ENCODE assay signal across 23 mouse cellular contexts in genomic region chr6:90813526-90813925, GRCm38 (mm10).
DNase-seq lines count a peak whose midpoint lies in the region; ATAC-seq and TF ChIP-seq lines count a peak whose summit lies in the region.
"Had no signal": no experiment of that assay in that cellular context is flagged by ENCODE, and none has a peak within 500 bp of the region (broad histone marks: within the 10 kb centered on the region; RNA-seq: fewer than 3 reads in every experiment).

No protein-coding gene starts in this region.

- H3K27ac ChIP-seq in hindbrain, embryonic 13.5 days: 0 out of 2 replicates have a peak overlapping the region, but pooled peaks have one; percentile 5
- H3K27ac ChIP-seq in hindbrain, embryonic 11.5 days (ENCODE audit: low read depth, low read length): no peak overlapping the region
- peak overlapping the region; percentile 40; the same call in 1 of the 2 replicates for H3K27ac ChIP-seq in layer of hippocampus, adult 2 months
- H3K27ac ChIP-seq: forebrain, embryonic 10.5 days; forebrain, embryonic 13.5 days; heart, embryonic 15.5 days; hindbrain, embryonic 10.5 days had no signal

- ATAC-seq in hindbrain, embryonic 13.5 days (ENCODE audit: low FRiP score): no peak
- no peak for ATAC-seq in hindbrain, embryonic 11.5 days (ENCODE audit: low FRiP score)
- ATAC-seq: CD4-positive, CD25-positive, alpha-beta regulatory T cell, adult 4 months; forebrain, embryonic 13.5 days; hindbrain, embryonic 16.5 days; inflammation-experienced regulatory T-cells, adult 6 months; intestine, embryonic 16.5 days had no signal

- WGBS in hindbrain, embryonic 13.5 days: 86% methylated on average over 1 of the region's 1 CpGs
- 79% methylated on average over 1 of the region's 1 CpGs for WGBS in hindbrain, embryonic 11.5 days

- 0 out of 2 replicates have a peak, but pooled peaks have one; percentile 16 for TF ChIP-seq CTCF in layer of hippocampus, adult 2 months (conservative IDR thresholded peaks at IDR 0.05)

- H3K27me3 ChIP-seq in hindbrain, embryonic 13.5 days: no peaks in the 10 kb centered on the region
- no peaks in the 10 kb centered on the region for H3K27me3 ChIP-seq in hindbrain, embryonic 11.5 days (ENCODE audit: control insufficient read depth, insufficient read depth, low read length)
- H3K27me3 ChIP-seq: forebrain, embryonic 13.5 days; heart, embryonic 15.5 days had no signal

- no peak overlapping the region for H3K4me3 ChIP-seq in hindbrain, embryonic 13.5 days
- no peak overlapping the region for H3K4me3 ChIP-seq in hindbrain, embryonic 11.5 days (ENCODE audit: low read depth, low read length)
- H3K4me3 ChIP-seq in layer of hippocampus, adult 2 months: no peak overlapping the region
- H3K4me3 ChIP-seq: forebrain, embryonic 10.5 days; forebrain, embryonic 13.5 days; heart, embryonic 12.5 days; heart, embryonic 15.5 days; hindbrain, embryonic 10.5 days had no signal

- DNase-seq in cerebellum, adult 9-10 months: peak; percentile 61
- DNase-seq in cerebellum, postnatal 36 days: no peak
- no peak for DNase-seq in hindbrain, embryonic 11.5 days (ENCODE audit: low spot score)
- no peak for DNase-seq in layer of hippocampus, adult 2 months (ENCODE audit: low spot score in 2 of 2)
- no peak for DNase-seq in layer of hippocampus, adult 11-12 months (ENCODE audit: low spot score)
- DNase-seq in ovary, postnatal 36 days (ENCODE audit: low spot score): peak; percentile 9
- DNase-seq in ovary, postnatal 10 days (ENCODE audit: low spot score): no peak
- DNase-seq: adrenal gland, adult 2 months; adrenal gland, postnatal 14 days; gastrocnemius, postnatal 25 days; heart, adult 18-20 months; heart, postnatal 10 days; heart, postnatal 36 days had no signal

- peaks cover 35% of the 10 kb centered on the region for H3K4me1 ChIP-seq in hindbrain, embryonic 13.5 days (replicated peaks)
- peaks cover 7% of the 10 kb centered on the region for H3K4me1 ChIP-seq in hindbrain, embryonic 11.5 days (replicated peaks; ENCODE audit: control insufficient read depth, insufficient read depth, low read length)

- no peak overlapping the region for H3K4me2 ChIP-seq in hindbrain, embryonic 13.5 days
- H3K4me2 ChIP-seq in hindbrain, embryonic 11.5 days (replicated peaks; ENCODE audit: low read depth, low read length): no peak overlapping the region
- H3K4me2 ChIP-seq: forebrain, embryonic 13.5 days; heart, embryonic 12.5 days; heart, embryonic 15.5 days had no signal

- no peak overlapping the region for H3K9ac ChIP-seq in hindbrain, embryonic 13.5 days
- H3K9ac ChIP-seq in hindbrain, embryonic 11.5 days (ENCODE audit: low read depth, low read length): no peak overlapping the region
- H3K9ac ChIP-seq: forebrain, embryonic 13.5 days; heart, embryonic 12.5 days; heart, embryonic 15.5 days had no signal

- no peaks in the 10 kb centered on the region for H3K9me3 ChIP-seq in hindbrain, embryonic 13.5 days
- no peaks in the 10 kb centered on the region for H3K9me3 ChIP-seq in hindbrain, embryonic 11.5 days (ENCODE audit: control insufficient read depth, low read length)
- H3K9me3 ChIP-seq: forebrain, embryonic 10.5 days; forebrain, embryonic 13.5 days; heart, embryonic 12.5 days; heart, embryonic 15.5 days; hindbrain, embryonic 10.5 days had no signal

- no peaks in the 10 kb centered on the region for H3K36me3 ChIP-seq in hindbrain, embryonic 13.5 days
- no peaks in the 10 kb centered on the region for H3K36me3 ChIP-seq in hindbrain, embryonic 11.5 days (ENCODE audit: control insufficient read depth, insufficient read depth, low read length)
- H3K36me3 ChIP-seq: forebrain, embryonic 10.5 days; heart, embryonic 12.5 days; heart, embryonic 15.5 days; hindbrain, embryonic 10.5 days had no signal

Comparison
In these comparisons a context has a peak if more than half of its experiments do, and no peak if none do; other contexts are left out.
1. DNase-seq: peak in cerebellum, adult 9-10 months (single experiment) and ovary, postnatal 36 days (single experiment); none in cerebellum, postnatal 36 days (0 of 2), hindbrain, embryonic 11.5 days (single experiment), layer of hippocampus, adult 2 months (0 of 2), layer of hippocampus, adult 11-12 months (single experiment) and ovary, postnatal 10 days (single experiment).